12 mouse cellular contexts compared by ENCODE assay signal in the genomic region with DNA sequence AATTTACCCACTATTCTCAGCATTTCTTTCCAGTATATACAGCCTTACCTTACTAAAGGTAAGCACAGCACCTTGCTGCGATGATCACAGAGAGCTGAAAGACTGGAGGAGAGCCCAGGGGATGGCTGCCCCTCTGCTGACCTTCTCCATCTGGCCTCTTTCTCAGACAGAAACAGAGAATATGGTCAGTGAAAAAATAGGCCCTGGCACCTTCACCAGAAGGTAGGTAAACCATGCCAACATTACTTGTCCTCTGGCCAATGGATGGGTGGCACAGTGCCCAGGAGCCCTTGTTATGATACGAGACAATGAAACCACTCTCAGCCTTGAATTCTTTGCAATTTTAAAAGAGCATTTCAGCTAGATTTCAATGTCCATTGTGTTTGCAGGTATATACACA.
DNase-seq lines count a peak whose midpoint lies in the region; ATAC-seq lines count a peak whose summit lies in the region.
"Had no signal": no experiment of that assay in that cellular context is flagged by ENCODE, and none has a peak within 500 bp of the region (broad histone marks: within the 10 kb centered on the region; RNA-seq: fewer than 3 reads in every experiment).

No protein-coding gene starts in this region.

- DNase-seq in hindbrain, embryonic 14.5 days (ENCODE audit: low spot score): peak; percentile 49
- DNase-seq in hindbrain, embryonic 10.5 days (ENCODE audit: low spot score): no peak
- DNase-seq in right cerebral cortex, adult 2 months (ENCODE audit: low spot score in 2 of 2): peak; percentile 12 to 18
- no peak for DNase-seq in right cerebral cortex, postnatal 36 days (ENCODE audit: low spot score in 2 of 2)
- peak; percentile 96 to 99 for DNase-seq in cerebellum, postnatal 36 days
- peak; percentile 15 for DNase-seq in right cerebral cortex, postnatal 14 days
- no peak for DNase-seq in adipocyte (ENCODE audit: low spot score)
- no peak for DNase-seq in kidney, postnatal 4 days
- DNase-seq: kidney, postnatal 10 days had no signal

- no peak overlapping the region for H3K27ac ChIP-seq in hindbrain, embryonic 14.5 days
- H3K27ac ChIP-seq in hindbrain, embryonic 10.5 days: no peak overlapping the region
- H3K27ac ChIP-seq: heart, embryonic 15.5 days; limb, embryonic 15.5 days; neural tube, embryonic 12.5 days had no signal

- no peaks in the 10 kb centered on the region for H3K36me3 ChIP-seq in hindbrain, embryonic 14.5 days (replicated peaks; ENCODE audit: control insufficient read depth, insufficient read depth)
- H3K36me3 ChIP-seq in hindbrain, embryonic 10.5 days: no peaks in the 10 kb centered on the region
- H3K36me3 ChIP-seq: heart, embryonic 15.5 days; limb, embryonic 15.5 days; neural tube, embryonic 12.5 days had no signal

- no peak for ATAC-seq in hindbrain, embryonic 14.5 days (ENCODE audit: low FRiP score)

- no peak overlapping the region for H3K4me3 ChIP-seq in hindbrain, embryonic 14.5 days (replicated peaks; ENCODE audit: low read length)
- H3K4me3 ChIP-seq in hindbrain, embryonic 10.5 days: no peak overlapping the region
- H3K4me3 ChIP-seq: heart, embryonic 15.5 days; limb, embryonic 15.5 days; neural tube, embryonic 12.5 days had no signal

- no peaks in the 10 kb centered on the region for H3K27me3 ChIP-seq in hindbrain, embryonic 14.5 days (ENCODE audit: control insufficient read depth, insufficient read depth, low read length)
- H3K27me3 ChIP-seq in hindbrain, embryonic 10.5 days (ENCODE audit: insufficient read depth, poor library complexity, severe bottlenecking): no peaks in the 10 kb centered on the region
- H3K27me3 ChIP-seq: heart, embryonic 15.5 days; limb, embryonic 15.5 days; neural tube, embryonic 12.5 days had no signal

- no peaks in the 10 kb centered on the region for H3K9me3 ChIP-seq in hindbrain, embryonic 14.5 days (ENCODE audit: control insufficient read depth, low read length)
- no peaks in the 10 kb centered on the region for H3K9me3 ChIP-seq in hindbrain, embryonic 10.5 days
- H3K9me3 ChIP-seq: heart, embryonic 15.5 days; limb, embryonic 15.5 days; neural tube, embryonic 12.5 days had no signal

- 76% methylated on average over 2 of the region's 2 CpGs for WGBS in hindbrain, embryonic 14.5 days
- 91% methylated on average over 2 of the region's 2 CpGs for WGBS in hindbrain, embryonic 10.5 days

- no peak overlapping the region for H3K9ac ChIP-seq in hindbrain, embryonic 14.5 days
- H3K9ac ChIP-seq: heart, embryonic 15.5 days; limb, embryonic 15.5 days; neural tube, embryonic 12.5 days had no signal

- H3K4me2 ChIP-seq in hindbrain, embryonic 14.5 days (replicated peaks): no peak overlapping the region
- H3K4me2 ChIP-seq: heart, embryonic 15.5 days; limb, embryonic 15.5 days; neural tube, embryonic 12.5 days had no signal

- peaks cover 5% of the 10 kb centered on the region; the same call in 1 of the 2 replicates for H3K4me1 ChIP-seq in hindbrain, embryonic 14.5 days (replicated peaks; ENCODE audit: control insufficient read depth, insufficient read depth, low read length)
- H3K4me1 ChIP-seq in hindbrain, embryonic 10.5 days (replicated peaks): no peaks in the 10 kb centered on the region
- H3K4me1 ChIP-seq: heart, embryonic 15.5 days; limb, embryonic 15.5 days; neural tube, embryonic 12.5 days had no signal

Comparison
In these comparisons a context has a peak if more than half of its experiments do, and no peak if none do; other contexts are left out.
1. DNase-seq: peak in hindbrain, embryonic 14.5 days (single experiment), right cerebral cortex, adult 2 months (2 of 2), cerebellum, postnatal 36 days (2 of 2) and right cerebral cortex, postnatal 14 days (single experiment); none in hindbrain, embryonic 10.5 days (single experiment), right cerebral cortex, postnatal 36 days (0 of 2), adipocyte (single experiment) and kidney, postnatal 4 days (0 of 2).